Mouse (Mus musculus) urinary bladder, postnatal 4 days (tissue): ENCODE results near the gene 4930474N05Rik.

Experiments used
- DNase-seq, 2 experiments: peaks; one replicate each; pipeline ENCODE4 v3.0.0; 2021 to 2022; ENCODE audit warnings: low spot score in 2 of 2

Gene 4930474N05Rik

DNA sequence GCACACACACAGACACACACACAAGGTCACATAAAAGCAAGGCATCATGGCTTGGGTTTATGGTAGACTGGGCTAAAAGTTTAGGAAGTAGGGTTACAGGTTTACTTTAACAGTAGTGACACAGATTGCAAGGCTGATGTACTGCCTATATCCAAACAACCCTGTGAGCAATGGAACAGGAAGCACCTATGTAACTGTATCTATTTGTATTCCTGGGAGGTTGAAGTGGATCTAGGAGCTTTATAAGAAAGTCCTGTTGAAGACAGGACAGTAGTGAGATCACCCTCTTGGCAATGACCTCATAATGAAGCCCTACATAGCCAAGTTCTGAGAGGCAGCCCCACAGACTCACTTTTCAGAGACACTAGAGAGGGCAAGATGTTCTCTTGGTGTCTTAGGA is at the start of gene 4930474N05Rik:
4930474N05Rik (plus strand) TSS at position 301 of the 400 bp plus-strand sequence.
- DNase-seq: no peak

DNA sequence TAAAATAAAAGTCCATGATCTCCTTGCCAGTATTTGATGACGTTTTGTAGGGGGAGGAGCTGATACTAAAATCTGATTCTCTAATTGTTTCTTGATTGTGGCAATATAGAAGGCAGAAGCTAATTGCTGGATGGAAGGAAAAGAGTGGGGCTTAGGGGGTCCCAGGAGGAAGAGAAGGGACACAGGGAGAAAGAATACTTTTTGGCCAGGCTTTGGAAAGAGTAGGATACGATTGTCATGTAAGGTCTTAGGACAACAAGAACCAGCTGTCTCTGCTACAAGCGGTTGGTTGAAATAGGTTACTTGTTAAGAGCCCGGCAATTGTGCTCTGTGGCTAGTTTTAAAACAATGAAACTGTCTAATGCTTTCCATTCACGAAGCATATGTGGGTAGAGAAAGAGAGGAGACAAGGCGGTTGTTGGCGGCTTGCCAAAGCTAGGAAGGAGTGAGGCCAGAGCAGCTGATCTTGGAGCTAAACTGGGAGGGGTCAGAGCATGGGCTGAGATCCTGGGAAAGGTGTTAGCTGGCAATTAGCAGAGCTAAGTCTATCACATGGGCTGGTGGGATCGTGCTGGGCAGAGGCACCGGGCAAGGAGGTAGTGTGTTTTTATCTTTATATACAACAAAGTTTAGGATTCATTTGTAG is 45.8 kb upstream of the 4930474N05Rik start:
- DNase-seq: no peak

DNA sequence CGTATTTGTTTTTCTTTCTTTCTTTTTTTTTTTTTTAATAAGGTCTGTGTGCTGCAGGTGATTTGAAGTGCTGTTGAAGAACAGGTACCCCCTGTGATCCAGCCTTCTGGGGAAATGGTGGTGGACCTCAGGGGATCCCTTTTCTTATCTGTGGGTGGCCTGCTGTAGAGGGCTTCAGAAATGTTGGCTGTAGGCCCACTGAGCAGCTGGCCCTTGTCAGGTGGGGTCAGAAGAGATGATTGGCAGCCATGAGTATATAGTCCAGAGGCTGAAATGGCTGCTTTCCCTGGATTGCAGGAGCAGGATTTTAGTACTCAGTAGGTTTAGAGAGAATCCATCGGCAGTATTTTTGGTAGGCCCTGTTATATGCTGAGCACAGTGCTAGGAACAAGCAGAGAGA is 41.4 kb upstream of the 4930474N05Rik start:
- no peak for DNase-seq

DNA sequence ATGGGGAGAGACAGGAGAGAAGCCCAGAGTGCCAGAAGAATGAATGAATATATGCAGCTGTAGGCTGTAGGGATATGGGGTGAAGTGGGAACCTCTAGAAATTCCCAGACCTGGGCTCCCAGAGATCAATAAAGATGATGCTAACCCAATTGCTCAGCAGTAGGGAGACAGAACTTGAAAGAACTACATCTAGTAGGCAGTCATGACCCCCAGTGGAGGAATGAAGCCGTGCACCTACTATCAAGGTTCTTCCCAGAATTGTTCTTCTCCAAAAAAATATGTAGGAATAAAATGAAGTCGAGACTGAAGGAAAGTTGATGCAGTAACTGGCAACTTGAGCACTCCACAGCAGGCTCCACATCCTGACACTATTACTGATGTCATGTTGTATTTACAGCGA is 3.8 kb downstream of the 4930474N05Rik start:
- DNase-seq: no peak

DNA sequence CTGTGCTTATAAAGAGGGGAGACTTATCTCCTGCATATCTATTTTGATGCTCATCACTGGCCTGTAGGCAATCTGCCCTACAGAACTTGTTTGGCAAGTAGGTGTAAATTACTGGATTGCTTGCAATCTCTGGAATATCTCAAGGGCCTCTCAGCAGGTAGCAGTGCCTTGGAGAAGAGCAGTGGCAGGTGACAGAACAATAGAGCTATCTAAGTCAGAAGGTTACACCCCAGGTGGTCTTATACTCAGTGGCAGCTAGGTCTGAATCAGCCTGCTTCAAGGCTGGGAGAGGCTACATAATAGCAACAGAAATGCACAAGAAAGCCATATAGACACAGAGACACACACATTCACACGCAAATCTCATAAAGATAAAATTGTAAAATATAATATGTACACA is 4.9 kb downstream of the 4930474N05Rik start:
- DNase-seq: no peak

DNA sequence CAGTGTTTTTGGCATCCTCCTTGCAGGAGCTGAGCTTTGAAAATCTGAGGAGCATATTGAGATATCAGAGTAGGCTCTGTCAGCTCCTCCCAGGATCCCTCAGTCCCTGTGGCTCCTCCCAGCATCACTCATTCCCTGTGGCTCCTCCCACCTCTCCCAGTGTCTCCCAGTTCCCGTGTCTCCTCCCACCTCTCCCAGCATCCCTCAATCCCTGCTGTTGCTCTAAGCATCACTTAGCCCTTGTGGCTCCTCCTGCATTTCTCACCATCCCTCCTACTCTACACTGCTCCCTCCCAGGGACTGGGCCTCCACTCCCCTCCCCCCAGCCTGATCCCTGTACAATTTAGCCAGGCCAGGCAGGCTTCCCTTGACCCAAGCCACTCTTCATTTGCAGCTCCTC is 6.0 kb downstream of the 4930474N05Rik start:
- DNase-seq: no peak

DNA sequence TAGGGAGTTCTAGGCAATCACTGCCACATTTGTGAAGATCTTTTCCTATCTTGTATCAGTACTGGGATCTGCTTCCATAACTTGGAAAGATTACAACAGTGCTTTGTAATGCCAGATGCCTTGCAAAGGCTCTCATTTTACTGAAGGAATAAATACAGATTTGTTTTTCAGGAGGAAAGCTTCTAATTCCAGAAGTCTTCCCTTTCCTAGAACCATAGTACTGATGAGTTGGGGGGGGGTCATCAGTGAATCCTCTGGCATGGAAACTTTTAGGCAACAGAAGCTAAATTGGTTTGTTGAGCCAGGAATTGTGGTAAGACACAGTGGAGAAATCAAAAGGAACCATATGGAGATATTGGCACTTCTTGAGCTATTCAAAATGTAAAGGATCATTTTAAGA is 19.8 kb downstream of the 4930474N05Rik start:
- no peak for DNase-seq

DNA sequence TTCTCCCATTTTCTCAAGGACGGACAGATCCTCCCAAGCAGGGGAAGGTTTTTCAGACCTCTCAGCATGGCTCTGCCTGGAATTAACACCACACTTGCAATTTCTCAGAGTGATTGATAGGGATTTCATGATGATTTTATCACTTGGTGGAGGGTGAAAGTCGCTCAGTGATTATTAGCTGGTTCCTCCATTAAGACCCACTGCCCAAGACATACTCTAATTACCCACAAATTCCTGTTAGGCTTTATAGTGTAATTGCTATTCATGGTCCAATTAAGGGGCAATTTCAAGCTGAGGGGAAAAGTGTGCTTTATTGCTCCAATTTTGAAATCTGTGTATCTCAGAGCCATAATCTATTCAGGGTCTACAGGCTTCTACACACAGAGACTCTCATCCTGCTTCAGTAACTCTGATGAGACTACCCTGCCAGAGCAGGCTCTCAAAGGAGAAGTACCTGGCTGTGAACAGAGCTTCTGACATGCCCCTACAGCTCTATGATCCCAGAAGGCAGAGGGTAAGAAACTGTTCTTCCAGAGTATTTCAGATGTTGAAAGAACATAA is 29.1 kb downstream of the 4930474N05Rik start:
- no peak for DNase-seq

DNA sequence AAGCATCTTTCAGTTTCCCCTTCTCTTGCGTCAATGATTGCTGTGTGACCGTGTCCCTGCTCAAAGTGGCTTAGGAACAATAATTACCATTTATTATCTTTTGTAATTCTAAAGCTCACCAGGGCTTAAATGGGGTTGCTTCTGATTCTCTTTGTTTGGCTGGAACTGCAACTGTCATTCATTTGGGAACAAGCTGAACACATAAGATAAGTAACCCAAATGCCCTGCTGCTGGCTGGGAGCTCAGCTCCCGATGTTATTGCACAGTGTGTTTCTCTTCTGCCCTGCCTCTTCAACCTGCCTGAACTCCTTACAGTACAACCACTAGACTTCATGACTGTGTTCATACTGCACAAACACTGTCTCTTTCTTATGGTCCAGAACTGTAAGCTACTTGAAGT is 41.0 kb downstream of the 4930474N05Rik start:
- no peak for DNase-seq

DNA sequence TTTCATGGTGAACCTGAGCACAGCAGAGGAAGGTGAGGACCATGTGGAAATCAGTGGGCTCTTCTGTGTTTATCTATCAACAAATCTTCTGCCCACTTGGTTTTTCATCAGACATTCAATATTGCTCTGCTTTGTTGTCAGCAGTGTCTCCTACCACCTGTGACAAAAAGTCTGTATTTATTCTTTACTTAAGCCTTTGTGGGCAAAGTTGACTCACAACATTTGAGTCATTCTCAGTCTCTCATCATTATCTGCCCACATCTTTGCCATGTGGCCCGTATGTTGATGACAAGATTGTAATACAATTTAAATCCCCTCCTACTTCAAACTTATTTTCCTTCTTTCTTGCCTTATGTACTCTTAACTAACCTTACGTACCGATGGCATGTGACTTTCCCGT is 43.0 kb downstream of the 4930474N05Rik start:
- DNase-seq: no peak

DNA sequence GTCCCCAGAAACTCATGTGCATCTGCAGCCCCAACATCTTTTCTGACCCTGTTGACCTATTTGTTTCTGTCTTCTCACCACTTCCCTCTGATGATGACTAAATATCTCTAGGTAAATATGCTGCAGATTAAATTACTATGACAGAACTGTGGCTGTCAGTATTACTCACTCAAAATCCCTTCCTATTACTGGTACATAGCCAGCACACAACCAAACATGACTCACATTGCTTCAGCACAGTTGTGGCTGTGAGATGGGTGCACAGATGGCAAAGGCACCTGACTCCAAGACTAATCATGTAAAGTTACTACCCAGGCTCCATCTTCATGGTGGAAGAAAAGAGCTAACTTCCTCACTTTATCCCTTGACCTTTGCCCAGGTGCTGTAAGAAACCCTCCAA is 50.5 kb downstream of the 4930474N05Rik start:
- no peak for DNase-seq
